Mouse (Mus musculus) megakaryocyte, adult 5-6 weeks (primary cell): ENCODE measurements at regions not wholly inside any gene's neighbourhood (a gene's known extent, or its start where the extent isn't known, plus 50 kb on each side); places are given as distances from the start of the nearest gene placed in this dataset.

Experiments
- ATAC-seq: 2 replicates; pipeline ENCODE4 v1.8.0; 2016; ENCODE audit warnings: mild to moderate bottlenecking, inconsistent platforms; ENCODE audit not compliant: poor library complexity, severe bottlenecking

DNA sequence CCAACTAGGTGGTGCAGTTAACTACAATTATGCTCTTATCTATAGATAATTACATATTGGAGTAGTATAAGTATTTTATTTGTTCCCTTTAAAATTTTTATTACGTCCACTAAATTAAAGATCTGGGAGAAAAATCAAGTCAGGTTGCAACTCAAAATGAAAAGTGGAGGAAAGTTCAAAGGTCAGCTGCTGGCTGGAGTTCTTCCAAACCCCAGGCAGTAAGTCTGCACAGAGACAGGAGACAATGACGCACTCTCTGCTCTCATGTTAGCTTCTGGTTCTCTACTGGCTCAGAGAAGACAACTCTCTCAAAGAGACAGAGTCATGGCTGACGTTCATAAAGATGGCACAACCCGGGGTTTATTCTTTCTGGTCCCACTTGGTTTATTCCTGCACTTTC is 71.4 kb upstream of the Picalm start:
- no peak for ATAC-seq

DNA sequence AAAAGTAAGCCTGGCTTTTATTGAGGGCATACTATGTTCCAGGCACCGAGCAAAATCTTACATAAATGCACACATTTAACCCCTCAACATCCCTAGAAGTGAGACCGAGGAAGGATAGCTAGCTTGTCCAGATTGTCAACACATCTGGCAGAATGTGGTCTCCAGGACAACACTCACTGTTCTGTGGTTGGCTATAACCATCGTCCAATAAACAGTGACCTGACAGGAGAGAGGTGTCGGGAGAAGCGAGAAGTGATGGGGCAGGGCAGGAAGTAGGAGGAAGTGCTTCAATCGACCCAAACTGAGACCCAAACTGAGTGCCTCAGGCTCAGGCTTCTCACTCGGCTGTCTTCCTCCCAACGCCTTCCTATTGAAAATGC is 70.8 kb upstream of the Picalm start:
- ATAC-seq, result peak; percentile 59

DNA sequence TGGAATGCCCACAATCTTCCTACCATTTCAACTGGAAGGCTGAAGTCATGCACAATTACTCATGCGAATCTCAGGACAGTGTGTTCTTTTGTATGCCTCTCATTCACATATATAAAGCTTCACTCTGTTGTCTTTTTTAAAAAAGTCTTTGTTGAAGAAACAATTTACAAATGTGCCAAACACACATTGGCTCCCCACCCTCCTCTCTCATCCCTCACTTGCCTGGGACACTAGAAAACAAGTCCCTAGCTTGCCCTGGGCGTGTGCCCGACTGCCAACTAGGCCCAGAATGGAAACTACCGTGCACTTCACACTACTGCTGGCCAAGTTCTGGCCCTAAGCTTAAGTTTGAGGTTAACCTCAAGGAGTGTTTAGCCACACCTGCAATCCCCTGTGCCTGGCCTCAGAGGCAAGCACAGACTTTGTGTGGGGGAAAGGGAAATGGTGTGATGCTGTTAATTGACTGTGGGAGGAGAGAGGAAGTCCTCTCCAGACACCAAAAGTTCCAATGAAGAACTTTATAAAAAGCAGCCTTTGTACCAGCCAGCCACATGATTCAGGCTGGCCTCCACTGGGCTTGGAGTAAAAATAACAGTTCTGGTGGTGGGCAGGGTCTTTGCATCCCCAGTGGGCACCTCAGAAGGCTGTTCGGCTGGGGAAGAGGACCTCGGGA is 70.2 kb upstream of the Picalm start:
- peak; percentile 76 for ATAC-seq

DNA sequence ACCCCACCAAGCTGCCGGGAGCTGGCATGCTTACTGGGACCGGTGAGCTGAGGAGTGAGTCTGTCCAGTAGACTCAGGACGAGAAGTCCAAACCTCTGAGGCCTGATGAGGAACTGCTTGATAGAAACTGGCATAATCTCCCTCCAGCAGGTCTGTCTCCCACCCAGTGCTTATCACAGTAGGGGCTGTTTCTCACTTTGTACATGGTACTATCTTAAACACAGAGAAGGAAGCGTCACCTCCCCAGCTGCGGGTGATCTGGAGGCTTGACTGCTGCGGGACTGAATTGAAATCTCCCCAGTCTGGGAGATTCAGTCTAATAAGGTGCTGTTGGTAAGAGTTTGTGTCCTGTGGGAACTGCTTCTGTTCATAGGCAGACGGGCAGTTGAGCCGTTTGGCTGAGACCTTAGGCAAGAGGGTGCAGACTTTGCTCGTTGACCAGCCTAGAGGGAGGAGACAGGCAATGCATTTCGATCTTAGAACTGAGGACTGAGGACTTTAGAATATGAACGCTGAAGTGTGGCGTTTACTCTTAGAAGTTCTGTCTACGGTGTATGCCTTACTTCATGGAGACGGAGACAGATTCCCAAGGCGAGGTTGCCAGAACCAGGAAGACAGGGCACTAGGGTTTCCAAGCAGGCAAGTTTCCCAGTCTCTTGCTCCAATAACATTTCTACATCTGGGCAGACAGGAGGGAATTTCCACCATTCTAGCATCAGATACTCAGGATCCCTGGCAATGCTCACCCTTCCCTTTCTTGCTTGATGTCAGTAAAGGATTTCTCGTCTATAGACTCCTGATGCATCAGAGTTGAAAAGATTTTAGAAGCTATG is 69.5 kb upstream of the Picalm start:
- ATAC-seq, result peak; percentile 65

- no peak for ATAC-seq
These were observed 68.3 kb upstream of the Picalm start for GRCm38 (mm10) chr7:90061701-90062100.

DNA sequence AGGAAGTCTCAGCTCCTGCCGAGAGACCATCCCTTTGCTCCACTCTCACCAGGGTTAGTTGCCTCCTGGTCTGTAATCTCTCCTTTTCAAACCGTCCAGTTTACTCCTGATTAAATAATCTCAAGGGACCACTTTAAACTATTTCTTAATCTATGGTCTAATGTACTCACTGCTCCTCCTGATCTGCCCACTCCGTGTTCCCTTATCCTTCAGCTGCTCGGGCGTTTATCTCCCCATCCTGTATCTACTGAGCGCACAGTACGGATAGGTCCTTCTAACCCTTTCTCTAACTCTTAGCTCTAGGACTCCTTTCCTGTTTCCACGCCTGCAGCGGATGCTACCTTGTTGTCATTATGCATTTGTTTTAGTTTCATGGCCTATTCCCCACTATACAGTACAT is 67.1 kb upstream of the Picalm start:
- no peak for ATAC-seq

- no peak for ATAC-seq
These were observed 65.8 kb upstream of the Picalm start for GRCm38 (mm10) chr7:90064198-90064597.

DNA sequence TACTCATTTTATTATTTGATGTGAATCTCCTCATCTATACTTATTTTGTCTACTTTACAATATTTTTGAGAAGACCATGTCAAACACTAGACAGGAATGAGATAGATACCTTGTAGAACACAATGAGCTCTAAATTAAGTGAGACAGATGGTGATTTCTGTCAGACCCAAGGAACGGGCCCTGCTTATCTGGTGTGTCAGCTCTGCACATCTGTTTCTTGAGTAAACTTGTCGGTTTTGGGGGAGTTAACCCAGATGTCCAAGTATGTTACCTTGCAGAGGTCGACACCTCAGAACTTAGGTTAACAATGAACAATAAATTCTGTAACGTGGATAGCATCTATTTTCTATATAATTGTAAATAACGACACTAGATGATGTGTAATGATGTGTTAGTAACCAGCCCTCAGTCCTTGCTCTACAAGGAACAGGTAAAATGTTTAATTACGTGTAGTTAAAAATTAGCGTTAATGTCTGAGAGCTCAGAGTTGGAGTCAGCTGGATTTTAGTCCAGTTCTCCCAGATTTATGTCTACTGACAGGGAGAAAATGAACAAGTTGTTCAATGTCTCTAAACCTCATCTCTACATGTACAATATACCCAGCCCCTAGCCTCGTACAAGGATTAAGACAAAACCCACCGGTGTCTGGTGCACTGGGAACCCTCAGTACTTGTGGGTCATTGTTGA is 64.6 kb upstream of the Picalm start:
- ATAC-seq, result no peak

GRCm38 (mm10) chr7:90066275-90066674 is 63.7 kb upstream of the Picalm start:
- no peak for ATAC-seq

- ATAC-seq, result peak; percentile 94
These were observed 61.9 kb upstream of the Picalm start for GRCm38 (mm10) chr7:90067961-90068665.

DNA sequence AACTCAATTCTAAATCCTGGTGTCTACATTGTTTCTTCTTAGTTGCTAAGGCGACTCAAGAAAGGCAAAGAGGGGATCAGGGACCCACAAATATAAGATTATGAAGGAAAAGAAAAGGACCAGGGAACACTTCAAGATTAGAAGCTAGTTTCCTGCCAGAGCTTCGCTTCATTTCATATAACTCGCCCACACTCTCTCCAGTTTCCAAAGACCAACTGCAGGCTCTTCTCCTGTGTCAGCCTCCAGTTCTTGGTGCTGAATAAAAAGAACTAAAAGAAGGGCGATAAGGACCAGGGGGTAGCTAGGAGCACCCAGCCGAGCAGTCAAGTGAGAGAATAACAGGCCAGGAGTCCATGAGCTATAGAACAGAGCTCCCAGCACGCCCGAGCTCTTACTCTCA is 59.7 kb upstream of the Picalm start:
- ATAC-seq, result no peak

- no peak for ATAC-seq
These were observed 56.1 kb upstream of the Picalm start for GRCm38 (mm10) chr7:90073865-90074264.

- peak; percentile 49 for ATAC-seq
These were observed 55.4 kb upstream of the Picalm start for GRCm38 (mm10) chr7:90074592-90074991.

DNA sequence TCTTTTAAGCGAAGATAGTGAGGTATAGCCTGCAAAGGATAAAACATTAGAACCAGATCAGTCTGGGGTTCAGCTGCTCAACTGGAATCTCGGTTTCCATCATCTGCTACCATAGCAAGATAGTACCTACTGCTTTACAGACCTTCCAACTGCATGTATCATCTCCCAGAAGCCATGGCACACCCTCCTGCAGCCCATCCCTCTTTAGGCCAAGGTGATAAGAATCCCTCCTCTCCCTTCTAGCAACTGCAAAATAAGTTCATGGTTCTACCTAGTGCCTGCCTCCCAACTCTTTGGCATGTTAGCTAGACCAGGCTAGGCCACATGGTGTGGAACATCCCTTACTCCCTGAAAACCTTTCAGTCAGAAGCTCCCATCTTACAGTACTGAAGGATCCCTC is 52.4 kb upstream of the Picalm start:
- no peak for ATAC-seq

GRCm38 (mm10) chr7:90080083-90080772 is 49.8 kb upstream of the Picalm start:
- no peak for ATAC-seq
